Mouse (Mus musculus) stomach, postnatal 0 days (tissue): ENCODE measurements around the gene Enah.

Experiments used
- CTCF ChIP-seq: IDR thresholded peaks from 2 replicates; pipeline ENCODE4 v1.5.1; 2016; ENCODE audit warnings: antibody characterized with exemption, low read depth, mild to moderate bottlenecking, moderate library complexity
- EP300 ChIP-seq: optimal IDR thresholded peaks from 2 replicates; pipeline ENCODE3; 2016; ENCODE audit warnings: antibody characterized with exemption

- TF ChIP-seq EP300 (no peak), CTCF (no peak)
Measured at GRCm38 (mm10) chr1:181958392-181958791, 61.4 kb downstream of the Enah start.
